Mouse (Mus musculus): ENCODE measurements at regions not wholly inside any gene's neighbourhood (a gene's known extent, or its start where the extent isn't known, plus 50 kb on each side); places are given as distances from the start of the nearest gene placed in this dataset.

- TF ChIP-seq ZC3H11A (IDR thresholded peaks at IDR 0.05; ENCODE audit: borderline replicate concordance, low read depth, low read length) (no peak), MAFK (IDR thresholded peaks at IDR 0.05; ENCODE audit: insufficient read depth, low read depth, low read length) (no peak), HCFC1 (IDR thresholded peaks at IDR 0.05; ENCODE audit: borderline replicate concordance, insufficient read depth, low read length) (no peak)
These were observed 1164.9 kb downstream of the Ntrk3 start for GRCm38 (mm10) chr7:77572872-77573271.
